ENCODE assay signal across 24 mouse cellular contexts in the genomic region with DNA sequence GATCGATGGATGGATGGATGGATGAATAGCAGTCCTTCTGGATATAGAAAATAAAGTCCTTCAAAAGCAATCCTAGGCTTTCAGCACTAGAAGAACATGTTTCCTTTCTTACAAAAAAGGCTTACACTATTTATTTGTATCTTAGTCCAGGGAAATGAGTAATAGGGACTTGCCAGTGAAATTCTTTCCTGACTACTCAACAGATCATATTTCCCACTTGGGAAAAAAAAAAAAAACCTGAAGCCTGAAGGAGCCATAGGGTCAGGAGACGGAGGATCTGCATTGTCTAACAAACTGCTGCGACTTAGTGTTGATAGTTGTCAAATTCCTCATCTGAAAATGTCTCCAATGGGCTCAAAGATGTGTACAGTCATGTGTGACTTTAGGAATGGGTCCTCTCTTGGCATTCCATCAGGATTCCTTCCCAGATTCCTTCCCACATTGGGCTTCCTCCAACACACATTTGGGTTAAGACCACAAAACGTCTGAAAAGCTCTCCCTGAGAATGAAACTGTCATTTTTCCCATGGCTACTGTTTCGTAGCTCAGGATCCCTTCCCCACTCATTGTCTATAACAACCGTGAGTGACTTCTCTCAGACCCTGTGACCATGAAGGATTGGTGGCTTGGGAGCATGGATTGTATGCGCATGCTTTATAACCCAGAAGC.
DNase-seq lines count a peak whose midpoint lies in the region; ATAC-seq and TF ChIP-seq lines count a peak whose summit lies in the region.
"Had no signal": no experiment of that assay in that cellular context is flagged by ENCODE, and none has a peak within 500 bp of the region (broad histone marks: within the 10 kb centered on the region; RNA-seq: fewer than 3 reads in every experiment).

No protein-coding gene starts in this region.

- H3ac ChIP-seq in C2C12 (ENCODE audit: control insufficient read depth, insufficient read length, low read depth) (no peak overlapping the region), myocyte (ENCODE audit: control insufficient read depth, insufficient read length) (no peak overlapping the region)

- H3K4me3 ChIP-seq in lung, postnatal 0 days (ENCODE audit: low read depth, low read length), result no peak overlapping the region
- no peak overlapping the region for H3K4me3 ChIP-seq in C2C12 (ENCODE audit: insufficient read depth, poor library complexity, severe bottlenecking)
- H3K4me3 ChIP-seq in myocyte, result no peak overlapping the region
- no peak overlapping the region for H3K4me3 ChIP-seq in forebrain, embryonic 16.5 days (replicated peaks; ENCODE audit: low read length)
- H3K4me3 ChIP-seq: embryonic facial prominence, embryonic 12.5 days; forebrain, embryonic 10.5 days; heart, adult 2 months; heart, embryonic 12.5 days; hindbrain, embryonic 12.5 days had no signal

- no peak overlapping the region for H3K9ac ChIP-seq in lung, postnatal 0 days (replicated peaks; ENCODE audit: low read depth)
- no peak overlapping the region for H3K9ac ChIP-seq in forebrain, embryonic 16.5 days (replicated peaks; ENCODE audit: low read depth, low read length)
- H3K9ac ChIP-seq: embryonic facial prominence, embryonic 12.5 days; heart, embryonic 12.5 days; hindbrain, embryonic 12.5 days had no signal

- no peaks in the 10 kb centered on the region for H3K4me1 ChIP-seq in lung, postnatal 0 days (ENCODE audit: insufficient read depth, low read depth, low read length)
- H3K4me1 ChIP-seq in forebrain, embryonic 16.5 days (replicated peaks; ENCODE audit: control insufficient read depth, insufficient read depth, low read length), result no peaks in the 10 kb centered on the region
- H3K4me1 ChIP-seq: embryonic facial prominence, embryonic 12.5 days; forebrain, embryonic 10.5 days; heart, embryonic 12.5 days; hindbrain, embryonic 12.5 days had no signal

- CTCF ChIA-PET in Patski (lab: Charles Lee), result interaction anchor here (1.1 to 1.8 kb wide), 2 partner anchors 10 to 18 kb away, joined by 4 read pairs; no protein-coding TSS in a partner anchor

- 63% methylated on average over 7 of the region's 7 CpGs for WGBS in lung, postnatal 0 days
- 79% methylated on average over 7 of the region's 7 CpGs for WGBS in forebrain, embryonic 16.5 days

- TF ChIP-seq CTCF in lung, postnatal 0 days (IDR thresholded peaks at IDR 0.05), result no peak
- TF ChIP-seq CTCF in C2C12 (IDR thresholded peaks at IDR 0.05; ENCODE audit: control insufficient read depth, insufficient read depth, insufficient read length) (no peak), Patski (IDR thresholded peaks at IDR 0.05) (no peak)

- H3K79me3 ChIP-seq in C2C12 (ENCODE audit: low read depth), result no peaks in the 10 kb centered on the region

- no peak for TF ChIP-seq EP300 in lung, postnatal 0 days (IDR thresholded peaks at IDR 0.05)

- H3K4me2 ChIP-seq in lung, postnatal 0 days (replicated peaks; ENCODE audit: low read depth, low read length), result no peak overlapping the region
- peak overlapping the region; percentile 82 for H3K4me2 ChIP-seq in myocyte (ENCODE audit: low read depth)
- no peak overlapping the region for H3K4me2 ChIP-seq in forebrain, embryonic 16.5 days (ENCODE audit: low read length)
- H3K4me2 ChIP-seq: embryonic facial prominence, embryonic 12.5 days; heart, embryonic 12.5 days; hindbrain, embryonic 12.5 days had no signal

- no peak for ATAC-seq in lung, postnatal 0 days
- peak; percentile 93 for ATAC-seq in Patski
- no peak for ATAC-seq in forebrain, embryonic 16.5 days
- ATAC-seq: forebrain, embryonic 14.5 days; hindbrain, embryonic 16.5 days; inflammation-experienced regulatory T-cells, adult 6 months; intestine, postnatal 0 days had no signal

- DNase-seq in lung, postnatal 10 days, result peak; percentile 9
- no peak for DNase-seq in lung, postnatal 0 days (ENCODE audit: low spot score)
- peak; percentile 80 for DNase-seq in Patski (ENCODE audit: low read depth, low spot score)
- no peak for DNase-seq in gastrocnemius, postnatal 4 days (ENCODE audit: low spot score in 2 of 2)
- DNase-seq in lung, postnatal 36 days, result no peak
- DNase-seq: adrenal gland, postnatal 14 days; cerebellum, adult 2 months; cerebellum, postnatal 14 days; embryo, embryonic 11 days; gastrocnemius, postnatal 36 days; heart, adult 2 months; heart, postnatal 4 days had no signal

- H3K36me3 ChIP-seq in lung, postnatal 0 days (ENCODE audit: insufficient read depth, low read length), result no peaks in the 10 kb centered on the region
- H3K36me3 ChIP-seq in C2C12 (ENCODE audit: control insufficient read depth, insufficient read depth) (no peaks in the 10 kb centered on the region), myocyte (ENCODE audit: control insufficient read depth, insufficient read depth) (no peaks in the 10 kb centered on the region)
- H3K36me3 ChIP-seq in forebrain, embryonic 16.5 days (ENCODE audit: control insufficient read depth, insufficient read depth), result no peaks in the 10 kb centered on the region
- H3K36me3 ChIP-seq: embryonic facial prominence, embryonic 12.5 days; forebrain, embryonic 10.5 days; heart, embryonic 12.5 days; hindbrain, embryonic 12.5 days had no signal

- H3K79me2 ChIP-seq in C2C12 (ENCODE audit: control insufficient read depth, insufficient read depth) (no peaks in the 10 kb centered on the region), myocyte (ENCODE audit: control insufficient read depth, insufficient read depth) (no peaks in the 10 kb centered on the region)

- TF ChIP-seq POLR2A in myocyte (IDR thresholded peaks at IDR 0.05; ENCODE audit: insufficient read length, low read depth), result no peak

- no peak overlapping the region for H3K27ac ChIP-seq in lung, postnatal 0 days (ENCODE audit: low read length)
- no peak overlapping the region for H3K27ac ChIP-seq in forebrain, embryonic 16.5 days (ENCODE audit: low read length)
- H3K27ac ChIP-seq: embryonic facial prominence, embryonic 12.5 days; forebrain, embryonic 10.5 days; heart, adult 2 months; hindbrain, embryonic 12.5 days had no signal

- in situ Hi-C loops in Patski (cut with MboI; ENCODE audit: low pct_unique_long_range_greater_than_20kb), result loop anchor here (10.0 kb wide), 1 partner anchor 513 kb away; no protein-coding TSS in a partner anchor

- no peaks in the 10 kb centered on the region for H3K27me3 ChIP-seq in lung, postnatal 0 days (replicated peaks; ENCODE audit: insufficient read depth, low read length)
- H3K27me3 ChIP-seq in C2C12 (ENCODE audit: control insufficient read depth, insufficient read depth, insufficient read length), result no peaks in the 10 kb centered on the region
- no peaks in the 10 kb centered on the region for H3K27me3 ChIP-seq in Patski
- H3K27me3 ChIP-seq in myocyte (ENCODE audit: control insufficient read depth, insufficient read depth, insufficient read length), result no peaks in the 10 kb centered on the region
- no peaks in the 10 kb centered on the region for H3K27me3 ChIP-seq in forebrain, embryonic 16.5 days (replicated peaks; ENCODE audit: control insufficient read depth, insufficient read depth, low read length)
- H3K27me3 ChIP-seq: CH12.LX; embryonic facial prominence, embryonic 12.5 days; heart, embryonic 12.5 days; hindbrain, embryonic 12.5 days had no signal

- no peaks in the 10 kb centered on the region for H3K9me3 ChIP-seq in lung, postnatal 0 days (ENCODE audit: low read length)
- no peaks in the 10 kb centered on the region for H3K9me3 ChIP-seq in forebrain, embryonic 16.5 days (ENCODE audit: control insufficient read depth, low read length)
- H3K9me3 ChIP-seq: embryonic facial prominence, embryonic 12.5 days; forebrain, embryonic 10.5 days; heart, embryonic 12.5 days; hindbrain, embryonic 12.5 days had no signal

- POLR2A ChIA-PET in Patski (lab: Charles Lee), result no interaction called here

TF ChIP-seq in C2C12, 6 proteins besides CTCF, POLR2A, EP300 and RAD21:
- TF ChIP-seq CEBPB (IDR thresholded peaks at IDR 0.05; ENCODE audit: low read depth) (no peak), USF1 (IDR thresholded peaks at IDR 0.05; ENCODE audit: low read depth) (peak; percentile 38), MYOD1 (IDR thresholded peaks at IDR 0.05; ENCODE audit: control insufficient read depth, insufficient read length, low read depth) (no peak), MYOG (IDR thresholded peaks at IDR 0.05; ENCODE audit: control insufficient read depth, extremely low read depth, insufficient read length) (no peak), FOSL1 (IDR thresholded peaks at IDR 0.05; ENCODE audit: insufficient read depth, low read length, poor library complexity, severe bottlenecking) (peak; percentile 73), MAX (IDR thresholded peaks at IDR 0.05) (peak; percentile 16)

TF ChIP-seq in myocyte, 11 proteins besides CTCF, POLR2A, EP300 and RAD21:
- TF ChIP-seq TCF3 (IDR thresholded peaks at IDR 0.05; ENCODE audit: insufficient read length, low read depth) (no peak), MYOG (IDR thresholded peaks at IDR 0.05; ENCODE audit: control insufficient read depth in 1 of 3, insufficient read depth in 1 of 3, insufficient read length in 2 of 3, low read depth in 2 of 3) (no peak), MAX (IDR thresholded peaks at IDR 0.05; ENCODE audit: low read depth) (no peak), SRF (IDR thresholded peaks at IDR 0.05; ENCODE audit: control insufficient read depth, insufficient read length, low read depth) (no peak), REST (IDR thresholded peaks at IDR 0.05; ENCODE audit: insufficient read depth, insufficient read length) (no peak), USF1 (IDR thresholded peaks at IDR 0.05; ENCODE audit: low read depth) (no peak), POLR2AphosphoS2 (IDR thresholded peaks at IDR 0.05; ENCODE audit: insufficient read length, low read depth) (no peak), MYOD1 (IDR thresholded peaks at IDR 0.05; ENCODE audit: control insufficient read depth in 1 of 3, insufficient read length in 2 of 3, low read depth in 2 of 3) (no peak), E2F4 (IDR thresholded peaks at IDR 0.05; ENCODE audit: insufficient read depth) (no peak), TCF12 (IDR thresholded peaks at IDR 0.05; ENCODE audit: insufficient read depth, poor library complexity, severe bottlenecking) (no peak), CEBPB (IDR thresholded peaks at IDR 0.05; ENCODE audit: insufficient read depth, poor library complexity, severe bottlenecking) (no peak)
TF ChIP-seq in myocyte: peak in this region for 0.

Comparison
In these comparisons a context has a peak if more than half of its experiments do, and no peak if none do; other contexts are left out.
1. DNase-seq: peak in lung, postnatal 10 days (single experiment) and Patski (single experiment); none in lung, postnatal 0 days (single experiment), gastrocnemius, postnatal 4 days (0 of 2) and lung, postnatal 36 days (single experiment).